Mouse (Mus musculus) lung, adult 2 months (tissue): ENCODE data around the gene Tmem107. TPM values are rescaled to one million over a fixed set of nuclear protein-coding genes. Genes with fewer than 3 reads are reported as not detected.

ENCODE experiments used
- DNase-seq: peaks from one replicate; pipeline ENCODE4 v3.0.0; 2022
- H3K4me1 ChIP-seq: fragments of 200-500 bp; 2 replicates; pipeline ENCODE4 v1.6.1; 2011; ENCODE audit warnings: low read length; ENCODE audit not compliant: control insufficient read depth, insufficient read depth
- H3K4me3 ChIP-seq: fragments of 200-500 bp; replicated peaks from 2 replicates; pipeline ENCODE3; 2011; ENCODE audit warnings: low read depth, mild to moderate bottlenecking, control low read depth, low read length; ENCODE audit errors: extremely low read depth
- CTCF ChIP-seq: fragments of 200-500 bp; IDR thresholded peaks from 2 replicates; pipeline ENCODE4 v1.5.1; 2011; ENCODE audit warnings: mild to moderate bottlenecking, low read length, control low read depth; ENCODE audit not compliant: insufficient read depth
- POLR2A ChIP-seq: fragments of 200-500 bp; IDR thresholded peaks from 2 replicates; pipeline ENCODE4 v1.6.1; 2011; ENCODE audit warnings: low read depth, mild to moderate bottlenecking, control low read depth, low read length, borderline replicate concordance; ENCODE audit errors: extremely low read depth
- WGBS: fragments of 180-500 bp; shearing (Covaris S2); methylation state at CpG from one replicate; pipeline ENCODE4 v1.1.7; 2018; 5-methylcytosine and 5-hydroxymethylcytosine counted together
- polyA plus RNA-seq: library from polyadenylated mRNA; depleted of rRNA; stranded (reverse); fragments of >200 nt; gene quantifications from 2 replicates; pipeline ENCODE4 v1.2.3, GENCODE M21; 2012

Tmem107 gene
- polyA plus RNA-seq, 1 experiment = 69.8 TPM

- H3K4me1 ChIP-seq = peaks cover 19% of the 10 kb centered on the region
- no peak overlapping the region for H3K4me3 ChIP-seq
- TF ChIP-seq CTCF (no peak), POLR2A (no peak)
- DNase-seq = peak; percentile 5
- 90% methylated on average over 21 of the region's 21 CpGs for WGBS
Measured at GRCm38 (mm10) chr11:69101604-69102402, 31.2 kb downstream of the Tmem107 start.

GRCm38 (mm10) chr11:69102403-69102725 is 31.8 kb downstream of the Tmem107 start:
- WGBS = 90% methylated on average over 7 of the region's 7 CpGs
- TF ChIP-seq CTCF (no peak), POLR2A (no peak)
- DNase-seq = peak; percentile 3
- Histone ChIP-seq H3K4me3 (no peak overlapping the region), H3K4me1 (peaks cover 19% of the 10 kb centered on the region)

- 96% methylated on average over 14 of the region's 14 CpGs for WGBS
- no peak for TF ChIP-seq POLR2A
- no peak for TF ChIP-seq CTCF
- H3K4me3 ChIP-seq = no peak overlapping the region
- peaks cover 13% of the 10 kb centered on the region for H3K4me1 ChIP-seq
- no peak for DNase-seq
Measured at GRCm38 (mm10) chr11:69103121-69103520, 32.5 kb downstream of the Tmem107 start.

DNA sequence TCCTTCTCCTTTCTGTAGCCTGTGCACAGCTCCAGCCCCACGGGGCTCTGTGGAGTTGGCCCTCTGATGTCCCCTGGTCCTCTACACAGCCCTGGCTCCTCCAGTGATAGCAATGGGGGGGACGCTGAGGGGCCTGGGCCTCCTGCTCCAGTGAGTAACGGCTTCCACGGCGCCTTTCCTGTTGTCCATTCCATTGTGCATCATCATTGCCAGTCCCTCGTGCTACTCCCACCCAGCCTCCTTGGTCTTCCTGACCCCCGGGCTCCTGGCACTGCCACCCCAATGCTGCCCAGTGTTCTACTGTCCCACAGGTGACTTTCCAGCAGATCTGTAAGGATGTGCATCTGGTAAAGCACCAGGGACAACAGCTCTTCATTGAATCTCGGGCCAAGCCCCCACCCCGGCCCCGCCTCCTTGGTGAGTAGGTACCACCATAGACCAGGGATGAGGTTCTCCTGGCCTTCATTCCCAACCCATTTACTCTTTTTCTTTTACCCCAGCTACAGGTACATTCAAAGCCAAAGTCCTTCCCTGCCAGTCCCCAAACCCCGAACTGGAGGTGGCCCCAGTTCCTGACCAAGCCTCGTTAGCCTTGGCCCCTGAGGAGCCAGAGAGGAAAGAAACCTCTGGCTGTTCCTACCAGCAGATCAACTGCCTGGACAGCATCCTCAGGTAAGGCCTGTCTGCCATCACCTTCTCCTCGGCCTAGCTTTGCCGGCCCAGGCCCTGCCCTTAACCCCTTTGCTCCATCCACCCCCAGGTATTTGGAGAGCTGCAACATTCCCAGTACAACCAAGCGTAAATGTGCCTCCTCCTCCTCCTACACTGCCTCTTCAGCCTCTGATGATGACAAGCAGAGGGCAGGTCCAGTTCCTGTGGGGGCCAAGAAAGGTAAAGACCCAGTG is 33.2 kb downstream of the Tmem107 start:
- TF ChIP-seq CTCF (no peak), POLR2A (no peak)
- Histone ChIP-seq H3K4me1 (peaks cover 8% of the 10 kb centered on the region; the same call in 1 of the 2 replicates), H3K4me3 (no peak overlapping the region)
- DNase-seq = peak; percentile 4
- WGBS = 86% methylated on average over 15 of the region's 15 CpGs

GRCm38 (mm10) chr11:69104487-69104886 is 33.9 kb downstream of the Tmem107 start:
- WGBS = 93% methylated on average over 14 of the region's 14 CpGs
- Histone ChIP-seq H3K4me3 (no peak overlapping the region), H3K4me1 (peaks cover 8% of the 10 kb centered on the region; the same call in 1 of the 2 replicates)
- TF ChIP-seq CTCF (no peak), POLR2A (no peak)
- DNase-seq = peak; percentile 4

DNA sequence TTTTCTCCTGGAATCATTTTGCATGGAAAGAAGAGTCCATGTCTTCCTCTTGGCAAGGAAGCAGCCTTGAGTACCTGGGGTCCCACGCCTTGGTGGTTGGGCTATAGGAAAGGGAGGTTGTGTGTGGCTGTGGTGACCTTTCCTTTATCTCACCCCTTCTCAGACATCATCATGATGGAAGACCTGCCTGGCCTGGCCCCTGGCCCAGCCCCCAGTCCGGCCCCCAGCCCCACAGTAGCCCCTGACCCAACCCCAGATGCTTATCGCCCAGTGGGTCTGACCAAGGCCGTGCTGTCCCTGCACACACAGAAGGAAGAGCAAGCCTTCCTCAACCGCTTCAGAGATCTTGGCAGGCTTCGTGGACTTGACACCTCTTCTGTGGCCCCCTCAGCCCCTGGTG is 34.6 kb downstream of the Tmem107 start:
- peaks cover 8% of the 10 kb centered on the region; the same call in 1 of the 2 replicates for H3K4me1 ChIP-seq
- WGBS = 84% methylated on average over 6 of the region's 6 CpGs
- no peak for DNase-seq
- TF ChIP-seq CTCF (no peak), POLR2A (no peak)
- no peak overlapping the region for H3K4me3 ChIP-seq

DNA sequence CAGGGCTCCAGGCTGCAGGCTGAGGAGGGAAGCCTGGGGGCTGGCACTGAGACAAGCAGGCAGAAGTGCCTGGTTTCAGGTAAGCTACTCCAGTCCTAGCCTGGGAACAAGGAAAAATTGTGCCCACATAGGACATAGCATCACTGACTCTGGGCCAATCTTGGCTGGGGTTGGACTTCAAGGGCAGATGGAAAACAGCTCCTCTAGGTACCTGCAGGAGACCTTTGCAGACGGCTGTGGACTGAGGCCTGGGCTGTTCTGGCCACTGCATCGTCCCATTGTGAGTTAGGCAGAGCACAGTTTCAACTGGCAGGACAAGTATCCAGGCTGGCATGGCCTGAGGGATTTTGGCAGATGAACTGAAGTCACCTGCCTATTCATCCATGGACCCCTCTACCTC is 35.2 kb downstream of the Tmem107 start:
- Histone ChIP-seq H3K4me3 (no peak overlapping the region), H3K4me1 (peaks cover 4% of the 10 kb centered on the region; the same call in 1 of the 2 replicates)
- no peak for DNase-seq
- 0 out of 2 replicates have a peak, but pooled peaks have one; percentile 7 for TF ChIP-seq POLR2A
- no peak for TF ChIP-seq CTCF
- 75% methylated on average over 2 of the region's 2 CpGs for WGBS

DNA sequence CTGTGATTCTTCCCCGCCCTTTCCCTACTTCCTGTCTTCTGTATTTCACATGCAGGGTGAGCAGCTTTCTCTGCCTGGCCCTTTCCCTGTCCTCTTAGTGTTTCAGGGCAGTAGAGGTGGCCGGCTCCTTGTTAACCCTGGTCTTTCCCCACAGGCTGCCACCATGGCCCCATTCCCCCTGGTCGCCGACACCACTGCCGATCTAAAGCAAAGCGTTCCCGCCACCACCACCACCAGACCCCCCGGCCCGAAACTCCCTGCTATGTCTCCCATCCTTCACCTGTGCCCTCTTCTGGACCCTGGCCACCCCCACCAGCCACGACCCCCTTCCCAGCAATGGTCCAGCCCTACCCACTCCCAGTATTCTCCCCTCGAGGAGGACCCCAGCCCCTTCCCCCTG is 35.7 kb downstream of the Tmem107 start:
- TF ChIP-seq POLR2A = no peak
- TF ChIP-seq CTCF = no peak
- peaks cover 4% of the 10 kb centered on the region; the same call in 1 of the 2 replicates for H3K4me1 ChIP-seq
- no peak for DNase-seq
- WGBS = 91% methylated on average over 11 of the region's 11 CpGs
- H3K4me3 ChIP-seq = no peak overlapping the region

DNA sequence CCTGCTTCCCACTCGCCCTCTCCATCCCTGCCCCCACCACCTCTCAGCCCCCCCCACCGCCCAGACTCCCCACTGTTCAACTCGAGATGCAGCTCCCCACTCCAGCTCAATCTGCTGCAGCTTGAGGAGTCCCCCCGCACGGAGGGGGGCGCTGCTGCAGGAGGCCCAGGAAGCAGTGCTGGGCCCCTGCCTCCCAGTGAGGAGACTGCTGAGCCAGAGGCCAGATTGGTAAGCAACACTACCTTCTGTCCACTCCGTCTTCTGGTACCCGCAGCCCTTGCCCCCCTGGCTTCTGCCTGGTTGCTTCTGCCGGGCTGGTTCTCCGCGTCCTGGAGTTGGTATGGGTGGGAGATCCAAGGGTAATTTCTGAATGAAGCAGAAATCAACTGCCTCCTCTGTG is 36.2 kb downstream of the Tmem107 start:
- TF ChIP-seq POLR2A = no peak
- TF ChIP-seq CTCF = no peak
- 89% methylated on average over 11 of the region's 11 CpGs for WGBS
- no peak for DNase-seq

More for the DNA sequence above, 36.2 kb downstream of the Tmem107 start:
- Histone ChIP-seq H3K4me3 (no peak overlapping the region), H3K4me1 (peaks cover 4% of the 10 kb centered on the region; the same call in 1 of the 2 replicates)
